Mouse (Mus musculus) kidney, adult 8-10 months (tissue): ENCODE data around the gene Plekhg2.

Experiments
- DNase-seq, 2 experiments: peaks; one replicate each; pipeline ENCODE4 v3.0.0; 2022

The Plekhg2 gene

GRCm38 (mm10) chr7:28382347-28382951 lies 10.1 kb upstream of the Plekhg2 start:
- DNase-seq: no peak

- peak; percentile 87 to 90 for DNase-seq
These were observed 9.5 kb upstream of the Plekhg2 start for GRCm38 (mm10) chr7:28381938-28382337.

GRCm38 (mm10) chr7:28381017-28381790 lies 8.8 kb upstream of the Plekhg2 start:
- peak; percentile 68 to 73 for DNase-seq

- DNase-seq: no peak
These were observed 8.0 kb upstream of the Plekhg2 start, which contains the start of gene Zfp36 for GRCm38 (mm10) chr7:28380237-28381016. Zfp36 (minus strand) TSS chr7:28380253.

- peak; percentile 93 to 96 for DNase-seq
These were observed 6.6 kb upstream of the Plekhg2 start for GRCm38 (mm10) chr7:28378769-28379651.

- DNase-seq: peak; percentile 84 to 86
These were observed 5.8 kb upstream of the Plekhg2 start for GRCm38 (mm10) chr7:28378066-28378690.

GRCm38 (mm10) chr7:28377190-28378065 lies 5.0 kb upstream of the Plekhg2 start:
- DNase-seq: peak in 1 of 2 experiments; percentile 46

GRCm38 (mm10) chr7:28376011-28376771 lies 3.8 kb upstream of the Plekhg2 start:
- DNase-seq: peak; percentile 94

GRCm38 (mm10) chr7:28375176-28375921 lies 3.0 kb upstream of the Plekhg2 start:
- peak; percentile 91 to 92 for DNase-seq

- DNase-seq: no peak
These were observed 2.2 kb upstream of the Plekhg2 start for GRCm38 (mm10) chr7:28374647-28375046.

- no peak for DNase-seq
These were observed 1.6 kb upstream of the Plekhg2 start for GRCm38 (mm10) chr7:28373891-28374495.

- DNase-seq: peak; percentile 84 to 88
These were observed 757 bp upstream of the Plekhg2 start for GRCm38 (mm10) chr7:28373131-28373581.

GRCm38 (mm10) chr7:28371514-28371989 lies 847 bp downstream of the Plekhg2 start:
- DNase-seq: peak in 1 of 2 experiments; percentile 56

- peak in 1 of 2 experiments; percentile 26 for DNase-seq
These were observed 1.4 kb downstream of the Plekhg2 start for GRCm38 (mm10) chr7:28370977-28371513.

GRCm38 (mm10) chr7:28370051-28370450 lies 2.3 kb downstream of the Plekhg2 start:
- no peak for DNase-seq

GRCm38 (mm10) chr7:28368276-28368920 lies 4.0 kb downstream of the Plekhg2 start:
- no peak for DNase-seq

- no peak for DNase-seq
These were observed 4.6 kb downstream of the Plekhg2 start for GRCm38 (mm10) chr7:28367663-28368275.
